Mouse (Mus musculus): ENCODE results near the gene Gabbr2.

- TF ChIP-seq GATA1 (IDR thresholded peaks at IDR 0.05; ENCODE audit: low read length) (no peak), TAL1 (IDR thresholded peaks at IDR 0.05; ENCODE audit: low read length) (no peak)
Observed at GRCm38 (mm10) chr4:46614641-46615040, 377.0 kb downstream of the Gabbr2 start.

Data from erythroblast, embryonic 14.5 days (primary cell).